Mouse (Mus musculus) adrenal gland, adult (tissue): ENCODE data around the gene Plscr3.

Experiments
- DNase-seq, 2 experiments: peaks; one replicate each; pipeline ENCODE4 v3.0.0; 2022 to 2023; ENCODE audit warnings: low spot score in 1 of 2; ENCODE audit not compliant: inconsistent age in 2 of 2

Gene Plscr3

GRCm38 (mm10) chr11:69864138-69864860 is 18.1 kb downstream of the Plscr3 start:
- DNase-seq: no peak

GRCm38 (mm10) chr11:69865561-69865960 is 19.4 kb downstream of the Plscr3 start:
- DNase-seq: no peak

GRCm38 (mm10) chr11:69867335-69867734 is 21.2 kb downstream of the Plscr3 start:
- DNase-seq: no peak

GRCm38 (mm10) chr11:69870289-69871069 is 24.3 kb downstream of the Plscr3 start:
- DNase-seq: no peak

- no peak for DNase-seq
These were observed 25.6 kb downstream of the Plscr3 start for GRCm38 (mm10) chr11:69871822-69872221.

GRCm38 (mm10) chr11:69872451-69872850 is 26.3 kb downstream of the Plscr3 start:
- DNase-seq: peak; percentile 49 to 70

GRCm38 (mm10) chr11:69876186-69876585 is 30.0 kb downstream of the Plscr3 start:
- peak in 1 of 2 experiments; percentile 60 for DNase-seq

- peak; percentile 85 to 94 for DNase-seq
These were observed 30.7 kb downstream of the Plscr3 start for GRCm38 (mm10) chr11:69876867-69877266.

- DNase-seq: no peak
These were observed 31.7 kb downstream of the Plscr3 start, which contains the start of gene Tmem95 for GRCm38 (mm10) chr11:69877878-69878277. Gene Tmem95, minus strand, starts transcription at chr11:69878018.

- no peak for DNase-seq
These were observed 32.2 kb downstream of the Plscr3 start for GRCm38 (mm10) chr11:69878399-69878798.

GRCm38 (mm10) chr11:69878952-69879351 is 32.8 kb downstream of the Plscr3 start:
- no peak for DNase-seq

- peak in 1 of 2 experiments; percentile 35 for DNase-seq
These were observed 33.5 kb downstream of the Plscr3 start for GRCm38 (mm10) chr11:69879711-69880110.

- no peak for DNase-seq
These were observed 34.3 kb downstream of the Plscr3 start for GRCm38 (mm10) chr11:69880506-69880852.

- peak; percentile 95 to 97 for DNase-seq
These were observed 34.9 kb downstream of the Plscr3 start, which contains the start of gene Kctd11 for GRCm38 (mm10) chr11:69880853-69881603. Gene Kctd11, minus strand, starts transcription at chr11:69881406.

- peak; percentile 19 to 39 for DNase-seq
These were observed 35.9 kb downstream of the Plscr3 start for GRCm38 (mm10) chr11:69881787-69882670.

- DNase-seq: peak; percentile 24 to 62
These were observed 36.9 kb downstream of the Plscr3 start for GRCm38 (mm10) chr11:69883066-69883465.

- peak; percentile 29 to 42 for DNase-seq
These were observed 37.5 kb downstream of the Plscr3 start for GRCm38 (mm10) chr11:69883527-69884151.

GRCm38 (mm10) chr11:69884240-69884639 is 38.1 kb downstream of the Plscr3 start:
- peak; percentile 20 to 62 for DNase-seq

- DNase-seq: no peak
These were observed 38.5 kb downstream of the Plscr3 start for GRCm38 (mm10) chr11:69884663-69885062.
